8 mouse cellular contexts compared by ENCODE assay signal in genomic region chr2:74661685-74662084, GRCm38 (mm10). TPM values are rescaled to one million over a fixed set of nuclear protein-coding genes. Genes with fewer than 3 reads are reported as not detected.
A peak's percentile ranks its signal among the peaks of the same experiment; 100 is the strongest.
DNase-seq lines count a peak whose midpoint lies in the region; ATAC-seq and TF ChIP-seq lines count a peak whose summit lies in the region.
"Had no signal": no experiment of that assay in that cellular context is flagged by ENCODE, and none has a peak within 500 bp of the region (broad histone marks: within the 10 kb centered on the region; RNA-seq: fewer than 3 reads in every experiment).

No protein-coding gene starts in this region.

- peaks cover 98% of the 10 kb centered on the region for H3K27me3 ChIP-seq in heart, embryonic 15.5 days
- peaks cover 30% of the 10 kb centered on the region for H3K27me3 ChIP-seq in limb, embryonic 14.5 days (ENCODE audit: control insufficient read depth, insufficient read depth, low read length)

- no peaks in the 10 kb centered on the region for H3K9me3 ChIP-seq in heart, embryonic 15.5 days (replicated peaks)
- H3K9me3 ChIP-seq in limb, embryonic 14.5 days (ENCODE audit: control insufficient read depth, low read length), result no peaks in the 10 kb centered on the region

- H3K4me2 ChIP-seq in heart, embryonic 15.5 days, result peak overlapping the region; percentile 47
- H3K4me2 ChIP-seq in limb, embryonic 14.5 days (replicated peaks; ENCODE audit: low read depth, low read length, severe bottlenecking), result peak overlapping the region; percentile 57

- under 1% methylated on average over 14 of the region's 14 CpGs for WGBS in heart, embryonic 15.5 days
- WGBS in limb, embryonic 14.5 days, result 0% methylated on average over 14 of the region's 14 CpGs

- no peak for ATAC-seq in heart, embryonic 15.5 days (replicated peaks; ENCODE audit: insufficient number of reproducible peaks, insufficient read depth, low FRiP score, low read depth)
- ATAC-seq in limb, embryonic 14.5 days (ENCODE audit: low FRiP score, low read depth), result peak; percentile 31; the same call in 1 of the 2 replicates

- H3K9ac ChIP-seq in heart, embryonic 15.5 days, result no peak overlapping the region
- peak overlapping the region; percentile 98 for H3K9ac ChIP-seq in limb, embryonic 14.5 days (ENCODE audit: low read depth, low read length, severe bottlenecking)

- peak; percentile 53 for DNase-seq in right cerebral cortex, postnatal 14 days
- no peak for DNase-seq in right cerebral cortex, postnatal 36 days (ENCODE audit: low spot score in 2 of 2)
- peak; percentile 90 for DNase-seq in embryo, embryonic 10.5 days (ENCODE audit: low spot score)
- peak; percentile 86 for DNase-seq in limb, embryonic 14.5 days (ENCODE audit: low spot score)
- DNase-seq in retina, embryonic 14.5 days (ENCODE audit: low spot score), result peak; percentile 87
- DNase-seq in urinary bladder, postnatal 4 days (ENCODE audit: low spot score in 2 of 2), result no peak

- no peaks in the 10 kb centered on the region for H3K36me3 ChIP-seq in heart, embryonic 15.5 days
- H3K36me3 ChIP-seq in limb, embryonic 14.5 days (ENCODE audit: control insufficient read depth, insufficient read depth, low read length), result peaks cover 3% of the 10 kb centered on the region; the same call in 1 of the 2 replicates

- 0 out of 2 replicates have a peak, but pooled peaks have one; percentile 9 for TF ChIP-seq POLR2A in limb, embryonic 14.5 days (IDR thresholded peaks at IDR 0.05; ENCODE audit: borderline replicate concordance, extremely low read depth, insufficient read depth, insufficient read length)

- peaks cover 20% of the 10 kb centered on the region for H3K4me1 ChIP-seq in heart, embryonic 15.5 days (replicated peaks)
- H3K4me1 ChIP-seq in limb, embryonic 14.5 days (ENCODE audit: control insufficient read depth, insufficient read depth, low read length), result no peaks in the 10 kb centered on the region; the same call in 1 of the 2 replicates

- H3K4me3 ChIP-seq in heart, embryonic 15.5 days, result 0 out of 2 replicates have a peak overlapping the region, but pooled peaks have one; percentile 19
- peak overlapping the region; percentile 51 for H3K4me3 ChIP-seq in limb, embryonic 14.5 days (replicated peaks; ENCODE audit: low read length)

- no peak overlapping the region for H3K27ac ChIP-seq in heart, embryonic 15.5 days
- H3K27ac ChIP-seq in limb, embryonic 14.5 days (replicated peaks; ENCODE audit: low read depth, low read length), result peak overlapping the region; percentile 96

RNA-seq across cellular contexts. Expression of gene Evx2, which starts 2.3 kb away (rescaled TPM):
- not detected in 2 replicates for polyA plus RNA-seq in heart, embryonic 15.5 days (2015; fragmentation: Nextera tagmentation; extraction: Ambion mirVana)
- polyA plus RNA-seq in limb, embryonic 14.5 days (2012; rRNA removed), result 8.9 and 15.2 TPM in 2 replicates
- 2.3 and 3.4 TPM in 2 replicates for polyA plus RNA-seq in limb, embryonic 14.5 days (2014; fragmentation: Nextera tagmentation; extraction: Ambion mirVana)
- polyA plus RNA-seq: liver, embryonic 16.5 days had no signal

RNA-seq across cellular contexts. Expression of gene Hoxd13, which starts 6.4 kb away (rescaled TPM):
- 0.14 TPM in 1 of 2 replicates, not detected in the other for polyA plus RNA-seq in heart, embryonic 15.5 days (2015; fragmentation: Nextera tagmentation; extraction: Ambion mirVana)
- 109 and 150 TPM in 2 replicates for polyA plus RNA-seq in limb, embryonic 14.5 days (2012; rRNA removed)
- polyA plus RNA-seq in limb, embryonic 14.5 days (2014; fragmentation: Nextera tagmentation; extraction: Ambion mirVana), result 54.6 and 70.5 TPM in 2 replicates
- polyA plus RNA-seq: liver, embryonic 16.5 days had no signal

RNA-seq across cellular contexts. Expression of gene Hoxd12, which starts 13.1 kb away (rescaled TPM):
- 0.10 TPM in 1 of 2 replicates, not detected in the other for polyA plus RNA-seq in heart, embryonic 15.5 days (2015; fragmentation: Nextera tagmentation; extraction: Ambion mirVana)
- polyA plus RNA-seq in limb, embryonic 14.5 days (2012; rRNA removed), result 43.3 and 58.3 TPM in 2 replicates
- polyA plus RNA-seq in limb, embryonic 14.5 days (2014; fragmentation: Nextera tagmentation; extraction: Ambion mirVana), result 38.4 and 53.0 TPM in 2 replicates
- polyA plus RNA-seq: liver, embryonic 16.5 days had no signal

RNA-seq across cellular contexts. Expression of gene Hoxd11, which starts 17.7 kb away (rescaled TPM):
- not detected in 2 replicates for polyA plus RNA-seq in heart, embryonic 15.5 days (2015; fragmentation: Nextera tagmentation; extraction: Ambion mirVana)
- polyA plus RNA-seq in limb, embryonic 14.5 days (2012; rRNA removed), result 40.0 and 60.8 TPM in 2 replicates
- 21.4 and 30.0 TPM in 2 replicates for polyA plus RNA-seq in limb, embryonic 14.5 days (2014; fragmentation: Nextera tagmentation; extraction: Ambion mirVana)
- polyA plus RNA-seq: liver, embryonic 16.5 days had no signal

RNA-seq across cellular contexts. Expression of gene Hoxd10, which starts 30.0 kb away (rescaled TPM):
- 0.08 TPM in 1 of 2 replicates, not detected in the other for polyA plus RNA-seq in heart, embryonic 15.5 days (2015; fragmentation: Nextera tagmentation; extraction: Ambion mirVana)
- polyA plus RNA-seq in limb, embryonic 14.5 days (2012; rRNA removed), result 37.9 and 39.4 TPM in 2 replicates
- 18.3 and 26.1 TPM in 2 replicates for polyA plus RNA-seq in limb, embryonic 14.5 days (2014; fragmentation: Nextera tagmentation; extraction: Ambion mirVana)
- polyA plus RNA-seq: liver, embryonic 16.5 days had no signal

Comparison
In these comparisons a context has a peak if more than half of its experiments do, and no peak if none do; other contexts are left out.
1. DNase-seq: peak in right cerebral cortex, postnatal 14 days (single experiment), embryo, embryonic 10.5 days (single experiment), limb, embryonic 14.5 days (single experiment) and retina, embryonic 14.5 days (single experiment); none in right cerebral cortex, postnatal 36 days (0 of 2) and urinary bladder, postnatal 4 days (0 of 2).
2. RNA of gene Hoxd13, which starts 6.4 kb away (polyA plus RNA-seq): 54.6 to 150 TPM in limb, embryonic 14.5 days; 0.14 TPM in heart, embryonic 15.5 days; every median in the first group is over 10 times any median in the second.
3. RNA of gene Hoxd12, which starts 13.1 kb away (polyA plus RNA-seq): 38.4 to 58.3 TPM in limb, embryonic 14.5 days; 0.10 TPM in heart, embryonic 15.5 days; every median in the first group is over 10 times any median in the second.